Mouse (Mus musculus): ENCODE results near the gene Celf2. TPM values are rescaled to one million over a fixed set of nuclear protein-coding genes. Genes with fewer than 3 reads are reported as not detected.

The Celf2 gene
- polyA plus RNA-seq, 1 experiment, result 68.8 TPM

DNA sequence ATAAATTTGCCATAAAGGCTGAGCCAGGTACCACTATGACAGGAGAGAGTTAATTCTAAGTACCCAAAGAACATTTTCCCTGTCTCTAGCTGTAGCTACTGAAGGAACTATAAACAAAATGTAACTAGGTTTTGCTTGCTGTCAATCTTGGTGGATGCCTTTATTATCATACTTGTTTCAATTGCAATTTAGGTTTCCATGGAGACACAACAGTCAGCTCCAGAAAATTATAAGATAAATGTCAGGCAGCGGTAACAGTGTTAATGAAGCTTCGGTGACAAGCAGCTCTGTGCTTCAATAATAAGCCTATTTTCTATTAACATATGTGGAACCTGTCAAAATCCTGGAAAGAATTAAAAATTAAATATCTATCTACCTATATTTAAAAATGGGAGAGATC, 777.3 kb downstream of the Celf2 start:
- DNase-seq (ENCODE audit: low read depth), result no peak

DNA sequence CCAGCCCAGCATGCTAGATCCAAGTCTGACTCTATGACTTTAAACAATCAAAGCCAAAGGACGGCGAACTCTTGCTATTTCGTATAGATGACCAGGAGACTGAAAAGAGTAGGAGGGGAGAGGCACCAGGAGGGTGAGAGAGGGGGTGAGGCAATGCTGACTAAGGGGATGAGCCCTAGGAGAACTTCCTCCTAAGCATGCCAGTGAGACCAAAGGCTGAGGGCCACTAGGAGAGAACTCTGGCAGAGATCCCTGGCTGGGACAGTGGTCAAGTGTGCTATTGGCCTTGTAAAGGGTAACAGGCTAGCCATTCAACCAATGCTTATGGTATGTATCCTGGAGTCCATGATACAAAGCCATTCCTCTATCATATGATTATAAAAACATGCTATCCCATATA, 778.5 kb downstream of the Celf2 start:
- no peak for DNase-seq (ENCODE audit: low read depth)

DNA sequence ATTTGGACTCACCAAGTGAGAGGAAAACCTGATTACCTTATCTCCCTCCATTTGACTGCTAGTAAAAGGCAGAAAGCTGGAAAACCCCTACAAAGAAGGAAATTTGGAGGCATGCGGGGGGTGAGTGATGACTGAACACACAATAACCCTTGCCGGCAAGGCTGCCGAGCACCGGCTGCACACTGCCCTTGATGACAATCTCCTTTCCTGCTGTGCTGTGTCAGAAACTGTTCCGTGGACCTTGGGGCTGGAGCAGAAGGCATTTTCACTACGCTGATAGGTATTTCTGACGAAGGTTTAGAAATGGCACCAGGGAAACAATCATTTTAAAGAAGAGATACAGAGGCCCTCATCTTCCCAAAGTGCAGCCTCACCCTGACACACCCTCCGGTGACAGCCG, 779.4 kb downstream of the Celf2 start:
- no peak for DNase-seq (ENCODE audit: low read depth)

DNA sequence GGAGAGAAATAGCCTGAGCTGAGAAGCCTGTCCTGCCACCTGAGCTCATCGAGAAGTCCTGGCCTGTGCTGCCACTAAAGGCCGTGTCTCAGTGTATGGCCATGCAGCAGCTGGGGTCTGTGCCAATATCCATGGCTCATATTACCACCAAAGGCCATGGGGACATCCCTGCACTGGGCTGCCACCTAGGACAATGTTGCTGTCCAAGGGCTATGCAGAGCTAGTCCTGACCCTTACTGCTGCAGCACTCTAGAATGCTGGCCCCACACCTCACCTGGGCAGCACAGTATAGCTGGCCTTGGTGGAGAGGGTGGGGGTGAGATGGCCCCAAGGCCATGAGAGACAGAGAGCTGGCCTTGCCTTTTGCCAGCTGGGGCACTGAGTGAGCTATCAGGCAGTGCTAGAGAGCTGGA, 780.5 kb downstream of the Celf2 start:
- no peak for DNase-seq (ENCODE audit: low read depth)

DNA sequence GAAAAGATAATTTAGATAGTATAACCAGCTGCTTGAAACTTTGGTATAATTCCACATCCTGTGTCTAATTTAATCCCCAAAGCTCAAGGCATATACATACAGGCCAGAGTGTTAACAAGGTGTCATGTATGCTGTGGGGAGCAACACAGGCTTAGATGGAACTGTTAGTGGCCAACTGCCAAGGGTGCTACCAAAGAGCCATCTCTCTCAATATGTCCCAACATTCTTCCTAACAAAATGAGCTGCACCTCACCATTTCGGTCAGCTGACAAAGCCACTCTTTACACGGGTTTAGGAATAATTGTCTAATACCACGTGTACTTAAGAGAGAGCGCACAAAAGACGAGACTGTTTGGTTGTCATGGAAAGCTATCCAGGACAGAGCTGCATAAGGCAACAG, 782.0 kb downstream of the Celf2 start:
- DNase-seq (ENCODE audit: low read depth), result no peak

DNA sequence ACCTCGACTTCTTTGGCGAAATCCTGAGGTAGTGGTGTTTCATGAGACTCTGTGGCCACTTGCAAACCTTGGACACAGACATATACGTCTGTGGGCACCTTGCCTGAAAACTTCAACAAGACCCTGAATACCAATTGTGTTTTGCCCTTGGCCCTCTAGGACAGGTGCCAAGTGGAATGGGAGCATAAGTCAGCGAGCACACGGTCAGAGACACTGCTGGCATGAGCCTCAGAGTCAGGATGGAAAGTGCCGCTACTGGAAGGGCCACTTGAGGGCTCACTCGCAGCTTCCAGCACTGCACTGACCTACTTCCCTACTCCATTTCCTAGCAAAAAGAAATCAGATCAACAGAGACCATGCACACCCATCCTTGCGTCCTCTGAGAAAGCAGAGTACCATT, 783.3 kb downstream of the Celf2 start:
- no peak for DNase-seq (ENCODE audit: low read depth)

DNA sequence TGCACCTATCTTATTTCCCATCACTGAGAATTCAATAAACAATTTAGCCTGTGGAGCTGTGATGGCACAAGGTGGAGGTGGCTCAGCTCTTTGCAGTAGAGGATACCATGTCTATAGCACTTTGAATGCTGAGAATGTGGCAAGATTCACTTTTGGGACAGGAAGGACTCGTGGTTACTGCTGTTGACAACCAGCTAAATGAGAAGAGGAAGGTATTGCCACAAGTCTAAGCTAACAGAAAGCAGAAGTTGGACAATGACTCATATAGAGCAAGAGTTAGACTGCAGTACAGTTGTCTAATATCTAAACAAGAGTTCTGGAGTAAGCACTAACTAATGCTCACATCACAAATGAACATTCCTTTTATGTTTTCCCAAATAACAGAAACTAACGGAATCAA, 785.8 kb downstream of the Celf2 start:
- no peak for DNase-seq (ENCODE audit: low read depth)

DNA sequence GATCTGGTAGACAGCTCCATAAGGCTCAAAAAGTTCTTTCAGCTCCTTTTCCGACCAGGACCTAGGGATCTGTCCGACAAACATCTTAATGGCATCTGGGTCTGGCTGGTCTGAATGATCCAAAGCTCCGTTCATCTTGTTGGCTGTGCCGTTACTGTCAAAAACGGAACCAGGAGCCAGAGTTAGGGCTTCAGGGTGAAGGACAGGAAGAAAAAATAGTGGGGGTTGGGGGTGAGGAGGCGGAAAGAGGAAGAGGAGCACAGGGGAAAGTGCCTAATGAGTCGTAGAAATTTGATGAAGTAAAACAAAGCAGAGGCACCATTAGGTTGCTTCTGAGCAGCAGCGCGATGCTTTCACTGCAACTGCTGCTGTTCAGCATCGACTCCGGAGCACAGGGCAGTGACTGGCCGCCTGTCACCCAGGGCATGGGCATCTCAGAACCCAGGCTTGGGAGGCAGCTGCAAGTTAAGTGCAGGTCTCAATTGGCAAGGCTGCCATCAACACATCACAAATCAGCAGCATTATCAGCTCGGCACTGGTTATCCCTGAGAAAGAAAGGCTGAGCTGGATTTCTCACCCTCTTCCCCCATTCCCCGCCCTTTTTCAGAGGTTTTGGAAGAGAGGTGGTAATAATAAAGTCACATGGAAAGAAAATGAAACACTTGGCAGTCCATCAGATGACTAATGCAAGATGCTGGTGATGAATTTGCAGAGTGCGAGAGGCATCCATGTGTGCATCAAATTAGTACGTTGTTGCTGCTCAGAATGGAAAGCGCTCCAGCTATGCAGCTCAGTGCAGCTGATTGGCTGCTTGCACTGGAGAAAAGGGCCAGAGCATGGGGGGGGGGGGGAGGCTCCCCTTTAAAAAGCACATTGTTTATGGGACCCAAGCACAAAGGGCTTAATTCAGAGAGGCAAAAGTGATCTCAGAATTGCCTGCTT, 787.6 kb downstream of the Celf2 start:
- no peak for DNase-seq (ENCODE audit: low read depth)

DNA sequence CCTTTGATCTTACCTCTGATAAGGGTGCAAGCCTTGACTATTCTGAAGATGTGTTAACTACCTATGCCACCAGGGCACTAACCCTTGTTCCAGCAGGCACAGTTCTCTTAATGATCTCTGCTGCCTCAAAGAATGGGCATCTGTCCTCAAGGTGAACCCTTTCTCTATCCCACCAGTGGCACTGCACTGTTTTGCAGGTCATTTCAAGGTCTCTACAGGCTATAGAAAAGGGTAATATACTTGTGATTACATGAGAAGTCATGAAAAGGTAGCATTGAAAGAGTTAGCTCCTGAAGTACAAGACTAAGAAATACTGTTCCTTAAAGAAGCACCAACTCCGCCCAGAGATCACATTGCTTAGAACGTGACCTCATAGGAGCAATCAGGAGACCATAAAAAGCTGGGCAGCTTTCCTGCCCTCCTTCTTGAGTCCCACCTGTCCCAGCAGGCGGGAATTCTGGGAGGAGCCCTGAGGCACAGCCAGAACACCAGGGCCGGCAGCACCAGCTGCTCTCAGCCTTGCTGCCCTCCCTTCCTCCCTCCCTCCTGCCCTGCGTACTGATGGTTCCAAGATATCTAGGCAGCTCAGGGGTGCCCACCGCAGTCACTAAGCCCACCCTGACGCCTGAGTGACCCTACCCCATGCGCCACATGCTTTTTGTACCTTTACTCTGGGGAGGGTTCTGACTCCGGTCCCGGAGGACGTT, 788.5 kb downstream of the Celf2 start:
- no peak for DNase-seq (ENCODE audit: low read depth)

DNA sequence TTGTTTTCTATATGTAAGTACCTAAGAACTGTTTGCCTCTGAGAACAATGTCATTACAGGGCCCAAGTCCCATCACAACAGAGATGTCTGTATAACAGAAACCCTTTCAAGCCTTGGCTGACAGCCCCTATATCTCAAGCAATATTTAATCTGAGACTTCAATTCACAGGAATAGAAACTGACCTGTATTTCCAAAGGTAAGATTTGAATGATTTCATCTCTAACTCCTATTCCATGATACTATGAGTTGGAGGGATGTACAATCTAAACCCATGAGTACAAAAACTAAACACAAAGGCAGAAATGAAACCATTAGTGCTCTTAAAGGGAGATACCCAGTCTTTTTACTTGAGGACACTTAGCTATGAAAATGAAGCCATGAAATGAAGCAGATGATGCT, 790.5 kb downstream of the Celf2 start:
- no peak for DNase-seq (ENCODE audit: low read depth)

DNA sequence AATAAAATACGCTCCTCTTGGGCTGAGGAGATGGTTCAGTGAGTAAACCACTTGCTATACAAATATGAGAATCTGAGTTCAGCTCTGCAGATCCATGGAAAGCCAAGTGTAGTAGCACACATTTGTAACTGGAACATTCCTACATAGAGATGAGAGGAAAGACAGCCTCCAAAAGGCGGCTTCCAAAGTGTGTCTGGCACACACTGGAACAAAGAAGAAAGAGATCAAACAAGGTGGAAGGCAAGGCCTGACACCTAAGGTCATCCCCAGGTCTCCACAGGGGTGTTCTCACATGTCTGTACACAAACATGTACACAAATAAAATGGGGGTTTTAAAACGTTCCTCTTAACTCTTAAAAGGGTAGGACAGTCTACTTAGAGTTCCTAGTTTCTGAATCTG, 791.4 kb downstream of the Celf2 start:
- DNase-seq (ENCODE audit: low read depth), result no peak

DNA sequence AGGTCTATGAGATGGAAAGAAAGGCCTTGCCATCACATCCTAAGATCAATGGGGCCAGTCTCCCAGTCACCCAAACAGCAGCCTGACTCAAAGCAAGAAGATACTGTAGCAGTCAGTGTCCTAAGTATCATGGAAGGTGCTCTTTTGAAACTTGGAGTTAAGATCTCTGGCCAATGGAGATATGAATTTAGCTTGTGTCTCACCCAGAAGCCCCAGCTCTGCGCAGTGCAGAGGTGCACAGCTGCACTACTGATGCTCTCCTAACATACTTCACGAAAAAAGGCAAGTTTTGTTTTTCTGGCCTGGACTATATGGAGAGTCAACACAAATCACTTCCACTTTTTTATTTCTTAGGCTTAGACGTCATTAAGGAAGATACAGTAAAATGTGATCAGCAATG, 793.8 kb downstream of the Celf2 start:
- DNase-seq (ENCODE audit: low read depth), result no peak

DNA sequence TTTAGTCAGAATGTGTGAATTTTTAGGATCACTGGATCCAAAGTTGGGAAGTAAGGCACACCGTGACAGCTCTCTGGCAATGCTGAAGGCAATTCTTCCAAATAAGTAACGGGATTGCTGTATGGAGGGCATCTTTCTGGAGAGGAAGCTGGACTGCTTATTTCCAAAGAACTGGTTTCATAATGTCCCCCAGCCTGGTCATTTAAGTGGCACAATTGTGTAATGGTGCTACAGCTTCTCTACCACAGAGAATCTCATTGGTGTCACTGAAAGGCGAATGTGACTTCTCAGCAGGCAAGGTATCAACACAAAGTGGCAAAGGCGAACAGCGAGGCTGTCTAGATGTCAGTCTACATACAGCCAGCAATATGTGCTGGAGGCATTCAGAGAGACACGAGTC, 795.8 kb downstream of the Celf2 start:
- DNase-seq (ENCODE audit: low read depth), result no peak

DNA sequence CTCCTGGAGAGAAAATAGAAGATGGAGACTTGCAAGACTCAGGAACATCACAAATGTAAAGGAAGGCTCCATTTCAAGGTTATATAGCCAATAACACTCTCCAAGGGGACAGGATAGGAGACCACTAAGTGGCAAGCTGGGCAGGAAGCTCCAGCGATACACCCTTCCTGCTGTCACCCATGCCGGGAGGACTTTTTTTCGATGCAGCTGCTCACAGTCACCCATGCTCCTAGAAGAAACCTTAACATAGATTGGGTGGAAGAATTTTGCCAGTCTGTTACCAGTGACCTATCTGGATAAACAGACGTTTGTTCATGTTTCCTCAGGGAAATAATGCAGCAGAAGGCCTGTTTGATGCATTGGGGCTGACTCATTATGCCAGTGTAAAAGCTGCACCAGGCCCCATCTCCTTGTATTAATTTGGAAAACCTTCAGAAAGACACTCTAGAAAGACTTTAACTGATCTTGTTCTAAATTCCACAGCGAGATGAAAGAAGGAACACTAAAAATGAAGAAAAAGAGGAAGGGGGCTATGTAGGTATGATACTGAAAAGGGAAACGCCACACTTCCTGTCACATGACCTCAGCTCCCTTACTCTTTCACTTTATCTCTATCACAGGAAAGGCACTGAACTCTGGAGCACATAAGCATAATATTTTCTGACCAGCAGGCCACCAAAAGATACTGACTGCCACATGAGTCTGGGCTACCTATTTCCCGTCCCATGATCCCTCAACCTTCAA, 798.5 kb downstream of the Celf2 start:
- no peak for DNase-seq (ENCODE audit: low read depth)

DNA sequence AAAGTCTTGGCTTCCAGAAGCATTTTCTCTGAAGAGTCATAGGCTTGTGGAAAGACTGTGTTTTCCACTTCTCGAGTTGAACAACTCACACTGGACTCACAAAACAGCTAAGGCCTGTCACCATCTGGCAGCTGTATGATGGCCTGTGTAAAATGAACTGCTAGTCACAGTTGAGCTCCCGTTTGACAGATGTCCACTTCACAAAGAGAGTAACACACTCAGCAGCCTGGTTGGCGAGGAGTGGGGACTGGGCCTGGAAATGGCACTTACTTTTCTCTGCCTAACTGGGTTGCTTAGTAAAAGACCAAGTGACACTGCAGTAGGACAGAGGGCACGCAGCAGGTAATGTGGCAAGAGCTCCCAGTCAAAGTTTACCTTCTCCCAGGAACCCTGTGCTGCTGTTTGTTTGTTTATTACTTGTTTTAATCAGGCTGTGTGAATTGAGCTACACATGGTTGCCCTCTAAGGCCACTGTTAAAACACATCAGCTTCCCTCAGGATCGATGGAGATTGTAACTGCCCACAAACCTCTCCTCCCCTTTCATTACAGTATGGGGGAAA, 801.3 kb downstream of the Celf2 start:
- no peak for DNase-seq (ENCODE audit: low read depth)

DNA sequence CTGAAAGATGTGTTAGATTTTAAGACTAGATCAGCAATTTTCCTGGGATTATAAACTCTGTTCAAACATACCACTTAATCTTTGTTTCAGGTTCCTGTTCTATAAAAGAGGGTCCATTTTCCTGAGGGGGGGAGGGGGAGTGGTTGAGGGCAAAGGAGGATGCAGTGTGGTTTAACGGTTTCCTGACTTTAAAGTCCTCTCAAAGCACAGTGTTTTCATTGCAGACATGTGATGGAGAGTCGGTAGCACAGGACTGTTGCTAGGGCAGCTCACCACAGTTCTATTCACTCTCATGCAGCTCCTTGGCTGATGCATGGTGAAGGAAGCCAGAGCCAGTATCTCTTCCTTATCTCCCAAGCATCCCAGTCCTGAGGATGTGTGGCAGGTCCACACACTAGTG, 802.1 kb downstream of the Celf2 start:
- no peak for DNase-seq (ENCODE audit: low read depth)

DNA sequence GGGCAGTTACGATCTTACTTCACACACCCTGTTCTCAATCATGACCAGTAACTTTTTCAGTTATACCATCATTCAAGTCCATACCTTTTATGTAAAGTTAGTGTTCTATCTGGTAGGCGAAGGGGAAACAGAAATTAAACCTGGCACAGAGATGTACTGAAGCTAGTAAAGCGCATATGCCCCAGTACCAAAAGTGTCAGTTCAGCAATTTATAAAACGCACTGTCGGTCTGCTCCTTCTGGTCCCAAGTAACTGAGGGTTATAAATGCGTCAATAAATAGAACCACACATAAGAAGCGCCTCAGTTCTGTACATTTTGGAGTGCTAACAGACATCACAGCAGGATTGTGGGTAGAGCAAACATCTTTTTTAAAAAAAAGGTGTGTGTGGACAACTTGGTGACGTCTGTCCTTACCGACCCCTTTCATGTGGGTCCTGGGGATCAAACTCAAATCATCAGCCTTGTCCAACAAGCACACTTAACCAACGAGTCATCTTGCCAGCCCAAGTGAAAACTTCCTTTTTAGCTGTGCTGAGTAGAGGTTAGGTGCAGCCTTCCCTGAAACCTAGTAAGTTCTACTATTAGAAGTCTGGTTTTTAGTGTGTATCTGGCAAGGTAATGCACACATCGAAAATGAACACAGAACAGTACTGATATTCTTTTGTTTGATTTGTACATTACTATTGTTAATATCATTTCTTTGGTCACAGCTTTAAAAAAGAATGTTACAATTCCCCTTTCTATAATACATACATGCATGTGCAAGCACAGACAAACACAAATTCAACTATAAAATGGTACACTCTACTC, 803.2 kb downstream of the Celf2 start:
- DNase-seq (ENCODE audit: low read depth), result no peak

DNA sequence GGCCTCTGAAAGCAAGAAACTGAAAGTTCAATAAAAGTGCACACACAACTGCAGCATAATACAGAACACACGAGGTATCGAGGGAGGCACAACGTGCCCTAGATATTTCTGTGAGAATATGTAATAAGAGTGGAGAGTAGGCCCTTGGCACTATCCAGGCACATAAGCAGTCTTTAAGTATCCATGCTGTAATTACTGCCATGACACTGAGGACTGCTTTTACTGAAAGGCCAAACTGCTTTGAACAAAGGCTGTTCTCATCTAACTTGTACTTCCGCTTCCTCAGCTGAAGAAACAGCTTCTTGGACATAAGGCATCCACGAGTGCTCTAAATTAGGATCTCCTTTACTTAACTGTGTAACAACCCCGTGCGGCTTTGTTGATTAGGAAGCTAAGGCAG, 803.9 kb downstream of the Celf2 start:
- no peak for DNase-seq (ENCODE audit: low read depth)

DNA sequence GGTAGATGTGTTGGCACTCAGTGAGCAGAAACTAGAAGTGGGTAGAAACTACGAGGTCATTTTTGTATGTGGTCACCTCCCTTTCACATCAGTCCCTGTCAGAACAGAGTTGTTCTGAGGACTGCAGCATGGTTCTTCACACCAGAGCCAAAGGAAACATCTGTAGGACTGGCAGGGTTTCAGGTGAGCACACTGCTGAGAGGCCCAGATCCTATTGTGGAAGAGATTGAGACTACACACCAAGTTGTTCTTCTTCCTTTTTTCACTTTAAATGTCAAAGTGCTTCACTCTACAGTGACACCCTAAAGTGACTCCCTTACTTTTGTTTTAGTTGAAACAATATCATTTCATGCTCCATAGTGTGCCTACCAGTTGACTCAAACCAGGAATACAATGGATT, 804.6 kb downstream of the Celf2 start:
- DNase-seq (ENCODE audit: low read depth), result no peak

DNA sequence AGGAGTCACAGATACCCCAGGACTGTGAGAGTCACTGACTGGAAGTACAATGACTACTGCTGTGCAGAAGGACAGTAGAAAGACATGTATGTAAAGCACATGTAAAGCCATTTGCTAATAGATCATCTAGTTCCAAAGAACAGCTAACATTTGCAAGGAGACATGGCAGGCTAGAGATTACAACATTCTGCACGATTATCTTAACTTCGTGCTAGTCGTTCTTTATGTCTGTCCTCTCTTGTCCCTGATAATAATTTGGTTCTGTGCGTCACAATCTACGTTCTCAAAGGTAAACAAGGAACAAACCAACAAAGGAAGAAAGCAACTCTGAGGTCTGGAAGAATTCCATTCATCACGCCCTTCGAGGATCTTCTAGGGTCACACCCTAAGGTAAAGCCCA, 805.0 kb downstream of the Celf2 start:
- DNase-seq (ENCODE audit: low read depth), result no peak

DNA sequence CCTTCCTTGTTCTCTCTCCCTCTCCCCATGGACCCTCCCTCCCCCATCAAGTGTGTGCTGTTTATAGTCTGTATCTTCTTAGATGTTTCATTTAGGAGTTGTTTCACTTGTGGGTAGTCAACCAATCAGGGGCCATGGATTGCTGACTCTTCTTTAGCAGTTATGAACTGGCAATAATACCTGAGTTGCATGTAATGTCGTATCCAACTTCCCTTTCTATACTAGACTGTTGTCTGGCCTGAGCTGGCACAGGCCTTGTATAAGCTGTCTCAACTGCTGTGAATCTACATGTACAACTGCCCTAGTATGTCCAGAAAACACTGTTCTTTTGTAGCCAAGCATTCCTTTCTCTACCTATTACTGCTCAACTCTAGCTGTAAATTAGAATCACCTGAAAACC, 813.0 kb downstream of the Celf2 start:
- no peak for DNase-seq (ENCODE audit: low read depth)

All from gonadal fat pad, adult 2 months (tissue).